Mouse (Mus musculus): ENCODE measurements around the gene Cdc5l.

GRCm38 (mm10) chr17:45474146-45474545 is 40.6 kb upstream of the Cdc5l start:
- TF ChIP-seq ZNF384 (IDR thresholded peaks at IDR 0.05; ENCODE audit: low read depth, low read length) (peak; percentile 52; the same call in 1 of the 2 replicates), CHD2 (IDR thresholded peaks at IDR 0.05; ENCODE audit: low read depth, low read length) (no peak), ZC3H11A (IDR thresholded peaks at IDR 0.05; ENCODE audit: borderline replicate concordance, low read depth, low read length) (no peak), MAFK (IDR thresholded peaks at IDR 0.05; ENCODE audit: insufficient read depth, low read depth, low read length) (peak; percentile 30; the same call in 1 of the 2 replicates)
